Comparison of ENCODE assay signal across 7 mouse cellular contexts in the genomic region with DNA sequence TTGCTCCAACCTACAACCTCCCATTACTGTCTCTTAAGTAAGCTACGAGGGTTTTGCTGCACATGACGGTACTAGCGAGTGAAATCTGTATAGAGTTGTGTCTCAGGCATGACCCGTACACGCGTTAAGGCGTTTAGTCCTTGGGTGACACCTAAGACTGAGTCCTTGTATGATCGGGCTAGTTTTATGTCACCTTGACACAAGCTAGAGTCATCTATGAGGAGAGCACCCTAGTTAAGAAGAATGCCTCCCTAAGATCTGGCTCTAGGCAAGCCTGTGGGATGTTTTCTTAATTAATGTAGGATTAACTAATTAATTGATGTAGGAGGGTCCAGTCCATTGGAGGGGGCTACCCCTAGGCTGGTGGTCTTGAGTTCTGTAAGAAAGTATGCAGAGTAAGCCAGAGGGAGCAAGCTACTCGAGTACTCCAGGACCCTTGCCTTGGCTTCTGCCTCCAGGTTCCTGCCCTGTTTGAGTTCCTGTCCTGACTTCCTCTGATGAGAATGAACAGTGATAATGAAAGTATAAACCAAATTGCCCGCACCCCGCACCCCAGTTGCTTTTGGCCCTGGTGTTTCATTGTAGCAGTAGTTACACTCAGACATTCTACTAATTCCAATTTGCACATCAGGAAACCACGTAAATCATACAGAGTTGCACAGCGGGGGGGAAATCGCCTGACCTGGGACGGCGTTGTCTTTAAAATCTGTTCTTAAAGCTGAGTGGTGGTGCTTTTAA. TPM values are rescaled to one million over a fixed set of nuclear protein-coding genes. Genes with fewer than 3 reads are reported as not detected.
DNase-seq lines count a peak whose midpoint lies in the region; ATAC-seq and TF ChIP-seq lines count a peak whose summit lies in the region.

No protein-coding gene starts in this region.

- DNase-seq in adipocyte (ENCODE audit: low spot score) = peak; percentile 49
- DNase-seq in embryonic facial prominence, embryonic 11.5 days (ENCODE audit: low spot score) = peak; percentile 17
- DNase-seq in heart, postnatal 10 days = peak; percentile 39 to 45
- DNase-seq in kidney, postnatal 25 days = peak; percentile 37 to 47

- TF ChIP-seq POLR2A in ES-Bruce4 (IDR thresholded peaks at IDR 0.05; ENCODE audit: insufficient read depth, low read length) = no peak

- peak overlapping the region; percentile 45 for H3K4me2 ChIP-seq in embryonic facial prominence, embryonic 11.5 days (ENCODE audit: low read depth, low read length)
- peak overlapping the region; percentile 68 for H3K4me2 ChIP-seq in stomach, embryonic 15.5 days

- TF ChIP-seq EP300 in ES-Bruce4 (IDR thresholded peaks at IDR 0.05; ENCODE audit: insufficient read depth, low read depth, low read length) = no peak

- H3K27ac ChIP-seq in ES-Bruce4 (ENCODE audit: insufficient read depth, low read length) = no peak overlapping the region
- no peak overlapping the region for H3K27ac ChIP-seq in embryonic facial prominence, embryonic 11.5 days (replicated peaks; ENCODE audit: low read depth, low read length)
- H3K27ac ChIP-seq in stomach, embryonic 15.5 days = no peak overlapping the region

- no peaks in the 10 kb centered on the region for H3K27me3 ChIP-seq in ES-Bruce4 (ENCODE audit: control insufficient read depth, insufficient read depth, low read length, poor library complexity, severe bottlenecking)
- no peaks in the 10 kb centered on the region for H3K27me3 ChIP-seq in embryonic facial prominence, embryonic 11.5 days (ENCODE audit: control insufficient read depth, insufficient read depth, low read length)
- H3K27me3 ChIP-seq in megakaryocyte, embryonic 14.5 days (replicated peaks) = no peaks in the 10 kb centered on the region
- no peaks in the 10 kb centered on the region for H3K27me3 ChIP-seq in stomach, embryonic 15.5 days (replicated peaks)

- 25% methylated on average over 16 of the region's 16 CpGs for WGBS in embryonic facial prominence, embryonic 11.5 days
- WGBS in stomach, embryonic 15.5 days = 19% methylated on average over 16 of the region's 16 CpGs

- H3K9me3 ChIP-seq in ES-Bruce4 (replicated peaks; ENCODE audit: control insufficient read depth, insufficient read depth, low read length, poor library complexity, severe bottlenecking) = 0 out of 2 replicates have a peak, but pooled peaks cover 4% of the 10 kb centered on the region
- no peaks in the 10 kb centered on the region for H3K9me3 ChIP-seq in embryonic facial prominence, embryonic 11.5 days (replicated peaks; ENCODE audit: control insufficient read depth, low read length)
- H3K9me3 ChIP-seq in megakaryocyte, embryonic 14.5 days = no peaks in the 10 kb centered on the region
- H3K9me3 ChIP-seq in stomach, embryonic 15.5 days = no peaks in the 10 kb centered on the region

- ATAC-seq in embryonic facial prominence, embryonic 11.5 days (replicated peaks; ENCODE audit: insufficient number of reproducible peaks, low FRiP score, low TSS enrichment, low read depth) = peak; percentile 39
- no peak for ATAC-seq in stomach, embryonic 15.5 days (ENCODE audit: insufficient read depth, low FRiP score, low read depth)

- intact Hi-C loops in heart, postnatal 10 days (cut with DNase I) = loop anchor here (5.0 kb wide), 1 partner anchor 138 kb away; a partner anchor contains a TSS

- no peaks in the 10 kb centered on the region for H3K4me1 ChIP-seq in ES-Bruce4 (ENCODE audit: control insufficient read depth, insufficient read depth, low read length)
- no peaks in the 10 kb centered on the region for H3K4me1 ChIP-seq in embryonic facial prominence, embryonic 11.5 days (ENCODE audit: control insufficient read depth, insufficient read depth, low read length)
- H3K4me1 ChIP-seq in megakaryocyte, embryonic 14.5 days = peaks cover 37% of the 10 kb centered on the region
- peaks cover 14% of the 10 kb centered on the region for H3K4me1 ChIP-seq in stomach, embryonic 15.5 days

- TF ChIP-seq CTCF in ES-Bruce4 (IDR thresholded peaks at IDR 0.05; ENCODE audit: low read depth, low read length) = no peak

- H3K4me3 ChIP-seq in ES-Bruce4 (ENCODE audit: low read depth, low read length) = peak overlapping the region; percentile 62
- peak overlapping the region; percentile 97 for H3K4me3 ChIP-seq in embryonic facial prominence, embryonic 11.5 days (ENCODE audit: low read depth, low read length)
- peak overlapping the region; percentile 93 for H3K4me3 ChIP-seq in megakaryocyte, embryonic 14.5 days (replicated peaks)
- peak overlapping the region; percentile 99 for H3K4me3 ChIP-seq in stomach, embryonic 15.5 days (replicated peaks)

- H3K9ac ChIP-seq in ES-Bruce4 (ENCODE audit: low read depth, poor library complexity, severe bottlenecking) = peak overlapping the region; percentile 93
- peak overlapping the region; percentile 43 for H3K9ac ChIP-seq in embryonic facial prominence, embryonic 11.5 days (replicated peaks; ENCODE audit: low read length)
- no peak overlapping the region for H3K9ac ChIP-seq in stomach, embryonic 15.5 days

- no peaks in the 10 kb centered on the region for H3K36me3 ChIP-seq in ES-Bruce4 (ENCODE audit: control insufficient read depth, insufficient read depth, low read length, poor library complexity, severe bottlenecking)
- no peaks in the 10 kb centered on the region for H3K36me3 ChIP-seq in embryonic facial prominence, embryonic 11.5 days (replicated peaks; ENCODE audit: control insufficient read depth, insufficient read depth, low read depth, low read length)
- peaks cover 15% of the 10 kb centered on the region for H3K36me3 ChIP-seq in megakaryocyte, embryonic 14.5 days (replicated peaks; ENCODE audit: low read length)
- H3K36me3 ChIP-seq in stomach, embryonic 15.5 days = no peaks in the 10 kb centered on the region

RNA-seq across cellular contexts. Expression of a gene that starts 0.9 kb away (rescaled TPM):
- 38.4 and 41.0 TPM in 2 replicates for polyA plus RNA-seq in ES-Bruce4 (2011; ENCODE audit: insufficient read depth, insufficient read length, low read depth, missing spikeins)
- 23.0 and 25.2 TPM in 2 replicates for polyA plus RNA-seq in embryonic facial prominence, embryonic 11.5 days (2014; fragmentation: Nextera tagmentation; extraction: Ambion mirVana)
- 10 to 100 TPM; 16.7 to 19.6 TPM for total RNA-seq in heart, postnatal 10 days (2021)
- polyA plus RNA-seq in megakaryocyte, embryonic 14.5 days (2012; ENCODE audit: insufficient read depth, low replicate concordance) = 9.8 and 18.4 TPM in 2 replicates
- 23.2 and 24.3 TPM in 2 replicates for polyA plus RNA-seq in stomach, embryonic 15.5 days (2015; fragmentation: Nextera tagmentation; extraction: Ambion mirVana)
